Comparison of ENCODE assay signal across 16 mouse cellular contexts in genomic region chr15:69223411-69223810, GRCm38 (mm10).
"Had no signal": no experiment of that assay in that cellular context is flagged by ENCODE, and none has a peak within 500 bp of the region (broad histone marks: within the 10 kb centered on the region; RNA-seq: fewer than 3 reads in every experiment).

No protein-coding gene starts in this region.

- H3K9ac ChIP-seq: neural tube, embryonic 12.5 days; neural tube, embryonic 13.5 days; neural tube, embryonic 15.5 days; stomach, embryonic 15.5 days had no signal

- H3K36me3 ChIP-seq: neural tube, embryonic 12.5 days; neural tube, embryonic 13.5 days; neural tube, embryonic 15.5 days; stomach, embryonic 15.5 days had no signal

- H3K9me3 ChIP-seq: neural tube, embryonic 12.5 days; neural tube, embryonic 13.5 days; neural tube, embryonic 15.5 days; stomach, embryonic 15.5 days had no signal

- H3K4me3 ChIP-seq: neural tube, embryonic 12.5 days; neural tube, embryonic 13.5 days; neural tube, embryonic 15.5 days; stomach, embryonic 15.5 days had no signal

- H3K27ac ChIP-seq: neural tube, embryonic 12.5 days; neural tube, embryonic 13.5 days; neural tube, embryonic 15.5 days; stomach, embryonic 15.5 days; stomach, postnatal 0 days had no signal

- H3K27me3 ChIP-seq: neural tube, embryonic 12.5 days; neural tube, embryonic 13.5 days; neural tube, embryonic 15.5 days; stomach, embryonic 15.5 days had no signal

- DNase-seq: right cerebral cortex, adult 18-20 months; right cerebral cortex, postnatal 14 days; right cerebral cortex, postnatal 25 days; right cerebral cortex, postnatal 4 days; spleen, adult 18-20 months; thymus, adult 18-20 months; thymus, adult 2 months; thymus, postnatal 14 days; thymus, postnatal 25 days; thymus, postnatal 36 days; thymus, postnatal 4 days had no signal

- H3K4me1 ChIP-seq: neural tube, embryonic 12.5 days; neural tube, embryonic 13.5 days; neural tube, embryonic 15.5 days; stomach, embryonic 15.5 days had no signal
